Mouse (Mus musculus) hematopoietic multipotent progenitor cell, adult 10-12 weeks (in vitro differentiated cells): ENCODE measurements around the gene Cd101. TPM values are rescaled to one million over a fixed set of nuclear protein-coding genes. Genes with fewer than 3 reads are reported as not detected.

Source experiments
- polyA plus RNA-seq: library from polyadenylated mRNA; stranded (reverse); fragments of >175 nt; gene quantifications from 2 replicates; pipeline ENCODE4 v1.2.3, GENCODE M21; 2012; ENCODE audit warnings: low replicate concordance

Gene Cd101
- 4.5 and 4.8 TPM in 2 replicates for polyA plus RNA-seq

GRCm38 (mm10) chr3:101029339-101029738, at the start of gene Cd101:
Gene Cd101 (minus strand): TSS chr3:101029556.

GRCm38 (mm10) chr3:100969176-100969917, 60.0 kb downstream of the Cd101 start, which contains the start of gene Ttf2:
Gene Ttf2 (minus strand): TSS chr3:100969663.

Other genes with a start within 250 kb of the Cd101 start
- gene Vtcn1, start 204.1 kb downstream of the Cd101 start, polyA plus RNA-seq: not detected in 2 replicates
- 0.80 and 1.2 TPM in 2 replicates for gene Trim45, start 107.4 kb downstream of the Cd101 start, polyA plus RNA-seq
- gene Ttf2, start 59.9 kb downstream of the Cd101 start, polyA plus RNA-seq: 2.2 and 3.6 TPM in 2 replicates
- gene Ptgfrn, start 80.7 kb upstream of the Cd101 start, polyA plus RNA-seq: 1.5 and 2.6 TPM in 2 replicates